Mouse (Mus musculus): Measurements from ENCODE around the gene Peli2.

GRCm38 (mm10) chr14:48073247-48074161 is 47.1 kb upstream of the Peli2 start:
- no peak for TF ChIP-seq CTCF (IDR thresholded peaks at IDR 0.05; ENCODE audit: insufficient read depth, low read length)
- no peak for TF ChIP-seq POLR2A (IDR thresholded peaks at IDR 0.05; ENCODE audit: borderline replicate concordance, extremely low read depth, low read depth, low read length)
